Mouse (Mus musculus): ENCODE results near the gene Ap1s1.
A peak's percentile ranks its signal among the peaks of the same experiment; 100 is the strongest.

The Ap1s1 gene

DNA sequence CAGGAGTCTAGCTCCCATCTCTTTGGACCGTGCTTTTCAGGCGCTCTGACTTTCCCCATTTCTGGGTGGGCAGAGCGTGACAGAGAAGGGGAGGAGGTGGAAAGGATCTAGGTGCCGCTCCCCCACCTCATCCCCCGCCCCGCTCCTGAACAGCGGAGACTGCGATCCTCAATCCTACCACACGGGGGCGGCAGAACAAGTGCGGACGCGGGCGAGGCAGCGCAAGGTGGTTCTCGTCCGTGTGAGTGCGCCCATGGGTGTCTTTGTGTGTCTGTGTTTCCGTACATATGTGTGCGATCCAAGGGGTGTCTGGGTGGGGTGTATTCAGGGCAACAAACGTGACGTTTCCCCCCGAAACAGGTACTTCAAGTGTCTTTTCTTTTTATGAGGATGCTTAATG, 20.8 kb downstream of the Ap1s1 start:
- peak; percentile 40 to 58 for DNase-seq (ENCODE audit: low spot score in 2 of 2)

DNA sequence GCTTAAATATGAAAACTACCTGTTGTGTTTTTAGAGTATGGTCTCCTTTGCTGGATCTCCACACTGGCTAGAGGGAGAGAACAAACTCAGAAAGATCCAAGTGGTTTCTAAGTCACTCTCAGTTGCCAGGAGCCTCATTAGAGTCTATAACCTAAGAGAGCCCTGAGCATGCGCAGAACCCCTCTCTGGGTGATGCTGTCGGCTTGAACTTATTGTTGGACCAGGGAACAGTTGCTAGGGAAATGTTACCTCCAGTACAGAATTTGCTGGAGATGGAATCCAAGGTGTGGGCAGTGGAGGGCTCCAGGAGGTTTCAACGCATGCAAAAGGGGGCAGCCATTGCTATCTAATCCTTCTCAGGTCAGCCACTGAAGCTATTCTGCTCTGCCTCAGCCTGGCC, 21.6 kb downstream of the Ap1s1 start:
- no peak for DNase-seq (ENCODE audit: low spot score in 2 of 2)

DNA sequence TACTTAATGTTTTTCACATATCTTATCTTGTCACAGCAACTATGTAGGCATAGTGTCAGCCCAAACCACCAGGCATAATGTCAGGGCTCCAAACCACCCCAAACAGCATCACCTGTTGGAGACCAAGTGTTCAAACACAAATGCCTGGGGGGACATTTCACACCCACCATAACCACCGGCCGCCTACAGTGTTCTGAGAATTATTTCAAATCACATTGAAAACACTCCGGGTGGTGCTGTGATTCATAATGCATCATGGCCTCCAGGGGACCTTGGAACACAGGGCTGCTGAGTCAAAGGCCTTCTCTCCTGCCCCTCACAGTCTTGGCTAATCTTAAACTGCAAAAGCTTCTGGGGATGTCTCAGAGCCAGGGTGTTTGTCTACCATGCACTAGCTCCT, 30.0 kb downstream of the Ap1s1 start:
- no peak for DNase-seq (ENCODE audit: low spot score in 2 of 2)

DNA sequence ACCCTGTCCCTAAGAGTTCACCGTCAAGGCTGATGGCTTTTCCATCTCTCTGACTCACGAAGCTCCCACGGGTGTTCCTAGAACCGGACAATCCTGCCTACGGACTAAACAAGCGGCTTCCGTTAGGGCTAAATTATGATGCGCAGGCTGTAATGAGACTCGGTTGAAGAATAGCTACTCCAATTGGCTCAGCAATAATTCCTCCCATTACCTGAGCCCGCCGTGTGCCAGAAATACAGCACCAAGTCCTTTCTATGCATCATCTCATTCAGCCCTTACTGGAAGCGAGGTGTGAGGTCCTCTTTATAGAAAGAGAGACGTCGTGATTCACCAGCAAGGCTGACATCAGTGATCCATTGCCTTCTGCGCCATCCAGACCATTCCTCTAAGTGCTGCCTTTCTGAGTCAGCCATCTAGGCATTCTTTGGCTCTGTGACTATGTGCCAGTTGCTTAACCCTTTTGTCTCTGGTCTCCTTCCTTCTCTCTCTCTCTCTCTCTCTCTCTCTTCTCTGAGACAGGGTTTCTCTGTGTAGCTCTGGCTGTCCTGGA, 33.5 kb downstream of the Ap1s1 start:
- no peak for DNase-seq (ENCODE audit: low spot score in 2 of 2)

DNA sequence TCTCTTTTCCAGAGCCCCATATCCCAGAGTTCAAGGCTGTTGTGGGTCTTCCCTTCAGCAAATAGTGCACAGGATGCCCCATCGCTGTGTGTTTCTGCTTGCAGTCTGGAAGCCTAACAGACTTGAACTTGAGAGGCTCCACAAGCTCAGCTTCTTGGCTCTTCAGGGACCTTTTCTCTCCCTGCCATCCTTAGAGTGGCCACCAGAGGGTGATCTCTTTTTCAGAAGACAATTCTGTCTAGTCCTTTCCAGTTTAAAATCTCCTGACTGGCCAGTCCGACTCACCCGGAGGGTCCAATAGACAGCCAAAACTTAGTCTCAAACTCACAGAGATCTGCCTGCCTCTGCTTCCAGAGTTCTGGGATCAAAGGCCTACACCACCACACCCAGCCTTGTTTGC, 35.9 kb downstream of the Ap1s1 start:
- DNase-seq (ENCODE audit: low spot score in 2 of 2): no peak

DNA sequence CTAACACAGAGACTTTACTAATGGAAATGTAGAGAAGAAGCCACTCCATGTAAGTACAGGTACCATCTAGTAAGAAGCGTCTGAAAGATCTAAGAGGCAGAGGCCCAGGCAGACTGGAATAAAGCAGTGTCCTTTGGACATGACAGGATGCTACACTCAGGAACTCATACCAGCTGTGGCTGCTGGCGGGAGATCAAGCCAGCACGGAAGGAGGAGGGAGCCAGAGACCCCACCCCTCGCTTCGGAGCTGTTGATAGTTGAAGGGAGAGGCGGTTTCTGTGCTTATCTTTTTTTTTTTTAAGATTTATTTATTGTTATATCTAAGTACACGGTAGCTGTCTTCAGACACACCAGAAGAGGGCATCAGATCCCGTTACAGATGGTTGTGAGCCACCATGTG, 38.7 kb downstream of the Ap1s1 start:
- no peak for DNase-seq (ENCODE audit: low spot score in 2 of 2)

DNA sequence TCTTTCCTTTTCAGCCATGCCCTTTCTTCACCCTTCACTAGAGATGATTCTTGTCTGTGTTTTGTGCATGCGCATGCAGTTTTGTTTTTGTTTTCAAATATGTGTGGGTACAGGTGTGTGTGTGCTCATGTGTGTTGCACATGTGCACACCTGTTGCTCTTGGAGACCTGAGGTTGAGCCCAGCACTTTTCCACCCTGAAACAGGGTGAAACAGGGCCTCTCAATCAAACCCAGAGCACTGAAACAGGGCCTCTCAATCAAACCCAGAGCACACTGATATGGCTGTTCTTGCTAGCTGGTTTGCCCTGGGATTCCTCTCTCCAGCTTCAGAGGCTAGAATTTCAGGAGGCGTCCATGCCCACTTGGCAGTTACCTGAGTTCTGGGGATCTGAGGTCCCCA, 45.3 kb downstream of the Ap1s1 start:
- no peak for DNase-seq (ENCODE audit: low spot score in 2 of 2)

DNA sequence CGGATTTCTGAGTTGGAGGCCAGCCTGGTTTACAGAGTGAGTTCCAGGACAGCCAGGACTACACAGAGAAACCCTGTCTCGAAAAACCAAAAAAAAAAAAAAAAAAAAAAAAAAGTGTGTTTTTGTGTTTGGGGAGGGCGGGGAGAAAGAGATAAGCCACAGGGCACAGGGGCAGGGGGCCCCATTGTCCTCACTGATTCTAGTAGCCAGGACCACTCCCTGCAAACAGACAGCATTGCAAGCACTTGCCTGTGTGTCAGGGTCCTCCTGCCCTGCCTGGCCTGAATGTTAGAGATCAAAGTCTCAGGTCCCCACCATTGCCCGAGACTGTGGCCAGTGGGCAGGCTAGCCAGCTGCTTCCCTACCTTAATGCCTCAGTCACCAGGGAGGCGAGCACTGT, 46.5 kb downstream of the Ap1s1 start:
- no peak for DNase-seq (ENCODE audit: low spot score in 2 of 2)

DNA sequence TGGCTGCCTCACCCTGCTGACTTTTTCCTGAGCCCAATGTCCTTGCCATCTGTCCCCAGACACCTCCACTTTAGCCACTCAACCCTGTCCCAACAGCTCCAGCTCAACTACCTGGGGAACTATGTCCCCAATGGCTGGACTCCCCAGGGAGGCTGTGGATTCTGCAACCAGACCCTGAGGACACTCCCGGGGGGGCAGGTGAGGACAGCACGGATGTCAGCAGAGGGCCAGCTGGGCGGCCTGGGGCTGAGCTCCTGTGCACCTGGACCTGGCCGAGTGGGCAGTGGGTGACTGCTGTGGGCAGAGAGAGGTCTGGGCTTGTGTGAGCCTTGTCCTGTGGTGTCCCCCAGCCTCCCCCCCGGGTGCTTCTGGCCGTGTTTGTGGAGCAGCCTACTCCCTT, 56.1 kb downstream of the Ap1s1 start:
- DNase-seq (ENCODE audit: low spot score in 2 of 2): no peak

DNA sequence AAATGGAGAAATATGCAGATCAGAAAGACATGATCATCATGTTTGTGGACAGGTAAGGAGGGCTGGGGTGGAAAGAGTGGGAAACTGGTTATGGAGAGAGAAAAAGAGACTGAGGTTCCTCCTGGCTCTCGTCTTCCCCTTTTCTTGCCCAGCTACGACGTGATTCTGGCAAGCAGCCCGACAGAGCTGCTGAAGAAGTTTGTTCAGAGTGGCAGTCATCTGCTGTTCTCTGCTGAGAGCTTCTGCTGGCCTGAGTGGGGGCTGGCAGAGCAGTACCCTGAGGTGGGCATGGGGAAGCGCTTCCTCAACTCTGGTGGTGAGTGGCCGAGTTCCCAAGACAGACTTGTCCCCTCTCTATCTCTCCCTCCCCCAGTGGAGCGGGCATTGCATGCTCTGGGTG, 57.5 kb downstream of the Ap1s1 start:
- DNase-seq (ENCODE audit: low spot score in 2 of 2): no peak

DNA sequence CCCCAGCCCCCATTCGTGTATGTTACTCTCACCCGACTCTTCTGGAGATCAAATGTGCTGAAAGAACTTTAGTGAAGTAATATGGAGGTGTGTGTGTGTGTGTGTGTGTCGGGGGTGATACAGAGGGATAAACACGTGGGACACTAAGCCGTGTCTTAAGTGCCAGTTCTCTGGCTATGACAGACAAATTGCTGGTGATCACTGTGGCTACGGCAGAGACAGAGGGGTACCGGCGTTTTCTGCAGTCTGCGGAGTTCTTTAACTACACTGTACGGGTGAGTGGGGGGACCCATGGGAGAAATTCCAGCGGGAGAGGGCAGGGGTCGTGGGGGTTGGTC, 58.0 kb downstream of the Ap1s1 start, which contains the start of gene Znhit1:
Gene Znhit1 (minus strand): TSS at position 88 of the 338 bp plus-strand sequence.
- DNase-seq (ENCODE audit: low spot score in 2 of 2): no peak

DNA sequence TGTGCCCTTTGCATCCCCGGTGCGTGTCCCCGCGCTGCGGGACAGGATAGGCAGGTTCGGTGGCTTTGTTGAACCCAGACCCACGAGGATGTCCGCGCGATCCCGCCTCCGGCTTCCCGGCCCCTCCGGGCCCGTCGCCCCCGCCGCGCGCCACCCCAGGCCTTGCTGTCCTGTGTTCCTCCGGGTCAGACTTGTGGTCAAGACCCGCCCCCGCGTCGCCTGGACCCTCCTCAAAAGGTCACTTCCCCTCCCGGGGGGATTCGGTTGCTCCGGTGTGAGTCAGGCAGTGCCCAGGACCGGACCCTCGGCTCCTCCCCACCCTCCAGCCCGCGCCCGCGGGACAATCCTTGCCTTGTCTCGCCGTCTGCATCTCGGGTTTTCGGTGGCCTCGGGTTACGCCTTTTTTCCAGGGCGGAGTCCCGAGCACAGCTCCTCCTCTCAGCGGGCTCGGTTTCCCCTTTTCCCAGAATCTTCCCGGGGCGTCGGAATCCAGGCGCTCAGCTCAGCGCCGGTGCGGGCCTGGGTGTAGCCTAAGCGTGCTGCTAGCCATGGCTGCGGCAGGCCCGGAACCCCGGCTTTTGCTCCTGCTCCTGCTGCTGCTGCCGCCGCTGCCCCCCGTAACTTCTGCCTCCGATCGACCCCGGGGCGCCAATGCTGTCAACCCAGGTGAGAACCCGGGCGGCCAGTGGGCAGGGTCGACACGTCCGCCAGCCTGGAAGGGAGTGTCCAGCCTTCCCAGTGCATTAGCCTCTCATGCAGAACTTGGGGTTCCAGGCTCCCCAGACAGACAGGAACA, 58.6 kb downstream of the Ap1s1 start:
- DNase-seq (ENCODE audit: low spot score in 2 of 2): peak; percentile 58 to 66

DNA sequence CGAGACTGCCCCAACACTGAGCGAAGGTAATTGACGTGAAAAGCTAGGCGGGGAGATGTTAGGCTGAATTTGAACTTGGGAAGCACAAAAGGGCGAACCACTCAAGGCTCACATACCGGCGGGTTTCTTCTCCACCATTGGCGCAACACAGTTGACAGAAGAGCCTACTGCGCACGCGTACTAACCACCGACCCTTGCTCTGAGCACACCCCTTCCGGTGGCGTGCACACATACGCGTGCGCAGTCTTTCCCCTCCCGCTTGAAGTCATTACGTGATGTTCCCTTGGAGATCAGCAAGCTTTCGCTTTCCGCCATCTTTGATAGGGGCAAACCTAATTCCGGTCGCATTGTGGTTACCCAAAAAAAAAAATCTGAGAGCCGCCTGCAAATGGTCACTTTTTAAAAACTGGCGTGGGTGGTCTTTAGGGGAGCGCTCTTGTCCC, 59.2 kb downstream of the Ap1s1 start, which contains the start of gene Plod3:
Gene Plod3 (plus strand): TSS at position 325 of the 443 bp plus-strand sequence.
- peak; percentile 97 to 99 for DNase-seq (ENCODE audit: low spot score in 2 of 2)
